13 mouse cellular contexts compared by ENCODE assay signal in genomic region chr5:116039706-116040105, GRCm38 (mm10). TPM values are rescaled to one million over a fixed set of nuclear protein-coding genes. Genes with fewer than 3 reads are reported as not detected.
A peak's percentile ranks its signal among the peaks of the same experiment; 100 is the strongest.
DNase-seq lines count a peak whose midpoint lies in the region; ATAC-seq lines count a peak whose summit lies in the region.
"Had no signal": no experiment of that assay in that cellular context is flagged by ENCODE, and none has a peak within 500 bp of the region (broad histone marks: within the 10 kb centered on the region; RNA-seq: fewer than 3 reads in every experiment).

No protein-coding gene starts in this region.

- DNase-seq in hindbrain, embryonic 14.5 days (ENCODE audit: low spot score): no peak
- no peak for DNase-seq in hindbrain, embryonic 10.5 days (ENCODE audit: low spot score)
- DNase-seq in neural tube, embryonic 10.5 days (ENCODE audit: extremely low spot score, low spot score): no peak
- DNase-seq in limb, embryonic 10.5 days (ENCODE audit: low spot score): no peak
- no peak for DNase-seq in MN1 (ENCODE audit: low spot score)
- DNase-seq in right cerebral cortex, postnatal 14 days: no peak
- DNase-seq: cerebellum, postnatal 10 days; heart, adult 2 months; layer of hippocampus, postnatal 36 days; lung, postnatal 4 days; spleen, adult 18-20 months; thymus, postnatal 4 days had no signal

- 44% methylated on average over 11 of the region's 11 CpGs for WGBS in hindbrain, embryonic 14.5 days
- 30% methylated on average over 11 of the region's 11 CpGs for WGBS in hindbrain, embryonic 10.5 days
- WGBS in neural tube, embryonic 12.5 days: 25% methylated on average over 11 of the region's 11 CpGs
- 28% methylated on average over 11 of the region's 11 CpGs for WGBS in limb, embryonic 10.5 days

- no peaks in the 10 kb centered on the region for H3K9me3 ChIP-seq in hindbrain, embryonic 14.5 days (ENCODE audit: control insufficient read depth, low read length)
- no peaks in the 10 kb centered on the region for H3K9me3 ChIP-seq in hindbrain, embryonic 10.5 days
- no peaks in the 10 kb centered on the region for H3K9me3 ChIP-seq in neural tube, embryonic 12.5 days
- no peaks in the 10 kb centered on the region for H3K9me3 ChIP-seq in limb, embryonic 10.5 days (replicated peaks)

- no peak overlapping the region for H3K27ac ChIP-seq in hindbrain, embryonic 14.5 days
- H3K27ac ChIP-seq in hindbrain, embryonic 10.5 days: no peak overlapping the region
- H3K27ac ChIP-seq in neural tube, embryonic 12.5 days: no peak overlapping the region
- no peak overlapping the region for H3K27ac ChIP-seq in limb, embryonic 10.5 days
- H3K27ac ChIP-seq: heart, adult 2 months had no signal

- ATAC-seq in hindbrain, embryonic 14.5 days (ENCODE audit: low FRiP score): no peak
- ATAC-seq in neural tube, embryonic 12.5 days (ENCODE audit: low FRiP score, low read depth): no peak

- no peaks in the 10 kb centered on the region for H3K36me3 ChIP-seq in hindbrain, embryonic 14.5 days (replicated peaks; ENCODE audit: control insufficient read depth, insufficient read depth)
- H3K36me3 ChIP-seq in hindbrain, embryonic 10.5 days: no peaks in the 10 kb centered on the region
- H3K36me3 ChIP-seq in neural tube, embryonic 12.5 days: no peaks in the 10 kb centered on the region
- no peaks in the 10 kb centered on the region for H3K36me3 ChIP-seq in limb, embryonic 10.5 days

- H3K27me3 ChIP-seq in hindbrain, embryonic 14.5 days (ENCODE audit: control insufficient read depth, insufficient read depth, low read length): no peaks in the 10 kb centered on the region; the same call in 1 of the 2 replicates
- H3K27me3 ChIP-seq in hindbrain, embryonic 10.5 days (ENCODE audit: insufficient read depth, poor library complexity, severe bottlenecking): peaks cover 10% of the 10 kb centered on the region; the same call in 1 of the 2 replicates
- H3K27me3 ChIP-seq in neural tube, embryonic 12.5 days (replicated peaks): 0 out of 2 replicates have a peak, but pooled peaks cover 3% of the 10 kb centered on the region
- H3K27me3 ChIP-seq in limb, embryonic 10.5 days (ENCODE audit: low read depth, poor library complexity, severe bottlenecking): peaks cover 18% of the 10 kb centered on the region; the same call in 1 of the 2 replicates

- no peaks in the 10 kb centered on the region for H3K4me1 ChIP-seq in hindbrain, embryonic 14.5 days (replicated peaks; ENCODE audit: control insufficient read depth, insufficient read depth, low read length)
- H3K4me1 ChIP-seq in hindbrain, embryonic 10.5 days (replicated peaks): peaks cover 12% of the 10 kb centered on the region
- no peaks in the 10 kb centered on the region for H3K4me1 ChIP-seq in neural tube, embryonic 12.5 days
- H3K4me1 ChIP-seq in limb, embryonic 10.5 days: no peaks in the 10 kb centered on the region

- H3K9ac ChIP-seq in hindbrain, embryonic 14.5 days: no peak overlapping the region
- H3K9ac ChIP-seq in neural tube, embryonic 12.5 days: no peak overlapping the region

- peak overlapping the region; percentile 19; the same call in 1 of the 2 replicates for H3K4me2 ChIP-seq in hindbrain, embryonic 14.5 days (replicated peaks)
- peak overlapping the region; percentile 7; the same call in 1 of the 2 replicates for H3K4me2 ChIP-seq in neural tube, embryonic 12.5 days (replicated peaks)

- no peak overlapping the region for H3K4me3 ChIP-seq in hindbrain, embryonic 14.5 days (replicated peaks; ENCODE audit: low read length)
- H3K4me3 ChIP-seq in hindbrain, embryonic 10.5 days: no peak overlapping the region
- no peak overlapping the region for H3K4me3 ChIP-seq in neural tube, embryonic 12.5 days
- peak overlapping the region; percentile 13; the same call in 1 of the 2 replicates for H3K4me3 ChIP-seq in limb, embryonic 10.5 days
- H3K4me3 ChIP-seq: heart, adult 2 months had no signal

RNA-seq across cellular contexts. Expression of gene Prkab1, which starts 15.4 kb away (rescaled TPM):
- 45.6 and 47.7 TPM in 2 replicates for polyA plus RNA-seq in hindbrain, embryonic 14.5 days (2014; fragmentation: Nextera tagmentation; extraction: Ambion mirVana)
- 68.3 and 72.0 TPM in 2 replicates for polyA plus RNA-seq in hindbrain, embryonic 10.5 days (2016; fragmentation: Nextera tagmentation; extraction: Ambion mirVana)
- 57.5 and 62.2 TPM in 2 replicates for polyA plus RNA-seq in neural tube, embryonic 12.5 days (2016; fragmentation: Nextera tagmentation; extraction: Ambion mirVana)
- polyA plus RNA-seq in limb, embryonic 10.5 days (2016; fragmentation: Nextera tagmentation; extraction: Ambion mirVana): 84.0 and 84.8 TPM in 2 replicates

RNA-seq across cellular contexts. Expression of gene Tmem233, which starts 43.3 kb away (rescaled TPM):
- polyA plus RNA-seq in hindbrain, embryonic 14.5 days (2014; fragmentation: Nextera tagmentation; extraction: Ambion mirVana): not detected in 2 replicates
- not detected in 2 replicates for polyA plus RNA-seq in hindbrain, embryonic 10.5 days (2016; fragmentation: Nextera tagmentation; extraction: Ambion mirVana)
- polyA plus RNA-seq in neural tube, embryonic 12.5 days (2016; fragmentation: Nextera tagmentation; extraction: Ambion mirVana): not detected in 2 replicates
- polyA plus RNA-seq in limb, embryonic 10.5 days (2016; fragmentation: Nextera tagmentation; extraction: Ambion mirVana): not detected in 2 replicates
- polyA plus RNA-seq: heart, adult 2 months had no signal
